Mouse (Mus musculus) left cerebral cortex, postnatal 25 days (tissue): Measurements from ENCODE around the gene Gas7. TPM values are rescaled to one million over a fixed set of nuclear protein-coding genes. Genes with fewer than 3 reads are reported as not detected.

Source experiments
- DNase-seq, 2 experiments: peaks; one replicate each; pipeline ENCODE4 v3.0.0; 2022; ENCODE audit warnings: low spot score in 2 of 2, mixed read lengths in 1 of 2
- intact Hi-C: fragments of 180-260 bp; cut with DNase I; formaldehyde crosslinking; loops from one replicate; pipeline ENCODE4 v1.15.1; 2025
- total RNA-seq, 2 experiments: library from RNA; stranded (reverse); gene quantifications; 2 replicates each; pipeline ENCODE4 v1.2.3; 2021

Gene Gas7
- total RNA-seq, 2 experiments from 2014 or later, result 544 to 566 TPM

DNA sequence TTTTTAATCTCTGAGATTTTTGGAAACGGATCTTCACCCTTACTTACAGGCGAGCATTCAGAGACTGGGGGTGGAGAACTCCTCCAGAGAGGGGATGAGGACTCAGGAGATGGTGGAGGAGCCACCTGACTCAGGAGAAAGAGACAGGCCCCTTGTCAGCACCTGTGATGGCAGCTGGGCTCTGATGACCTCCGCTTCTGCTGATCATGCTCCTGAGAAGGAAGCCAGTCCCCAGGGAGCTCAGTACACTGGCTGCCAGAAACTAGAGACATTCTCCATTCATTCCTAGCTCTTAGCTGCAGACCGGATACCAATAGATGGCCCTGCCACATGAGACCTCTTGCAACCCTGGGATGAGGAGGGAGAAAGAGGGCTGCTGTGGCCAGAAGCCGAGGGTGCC, 187.6 kb downstream of the Gas7 start:
- no peak for DNase-seq
- intact Hi-C loops, result loop anchor here (10.0 kb wide), 1 partner anchor 528 kb away; no protein-coding TSS in a partner anchor

DNA sequence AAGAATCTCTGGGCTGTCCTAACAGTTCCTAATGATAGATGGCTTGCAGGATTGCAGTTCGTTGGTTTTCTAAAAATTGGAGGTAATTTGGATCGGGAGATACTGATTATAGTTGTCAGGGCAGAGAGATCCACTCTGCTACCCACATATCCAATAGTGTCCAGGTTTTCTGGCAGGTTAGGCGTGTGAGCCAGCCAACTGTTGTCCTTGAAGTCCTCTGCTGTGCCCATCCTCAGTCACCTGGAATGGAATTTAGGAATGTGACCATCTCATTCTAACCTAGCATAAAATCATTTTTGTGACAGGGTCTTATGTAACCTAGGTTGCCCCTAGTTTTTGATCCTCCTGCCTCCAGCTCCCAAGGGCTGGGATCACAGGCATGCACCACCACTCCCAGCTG, 188.2 kb downstream of the Gas7 start:
- intact Hi-C loops, result loop anchor here (10.0 kb wide), 1 partner anchor 529 kb away; no protein-coding TSS in a partner anchor
- DNase-seq, result no peak

GRCm38 (mm10) chr11:67644632-67645149, 189.5 kb downstream of the Gas7 start:
- intact Hi-C loops, result loop anchor here (5.0 to 10.0 kb wide), 3 partner anchors 42 to 530 kb away; no protein-coding TSS in a partner anchor

GRCm38 (mm10) chr11:67647745-67648144, 192.5 kb downstream of the Gas7 start:
- intact Hi-C loops, result loop anchor here (2.0 to 10.0 kb wide), 4 partner anchors 45 to 533 kb away; no protein-coding TSS in a partner anchor
- DNase-seq, result peak; percentile 74 to 77

More at GRCm38 (mm10) chr11:67644632-67645149, 189.5 kb downstream of the Gas7 start:
- DNase-seq, result no peak

DNA sequence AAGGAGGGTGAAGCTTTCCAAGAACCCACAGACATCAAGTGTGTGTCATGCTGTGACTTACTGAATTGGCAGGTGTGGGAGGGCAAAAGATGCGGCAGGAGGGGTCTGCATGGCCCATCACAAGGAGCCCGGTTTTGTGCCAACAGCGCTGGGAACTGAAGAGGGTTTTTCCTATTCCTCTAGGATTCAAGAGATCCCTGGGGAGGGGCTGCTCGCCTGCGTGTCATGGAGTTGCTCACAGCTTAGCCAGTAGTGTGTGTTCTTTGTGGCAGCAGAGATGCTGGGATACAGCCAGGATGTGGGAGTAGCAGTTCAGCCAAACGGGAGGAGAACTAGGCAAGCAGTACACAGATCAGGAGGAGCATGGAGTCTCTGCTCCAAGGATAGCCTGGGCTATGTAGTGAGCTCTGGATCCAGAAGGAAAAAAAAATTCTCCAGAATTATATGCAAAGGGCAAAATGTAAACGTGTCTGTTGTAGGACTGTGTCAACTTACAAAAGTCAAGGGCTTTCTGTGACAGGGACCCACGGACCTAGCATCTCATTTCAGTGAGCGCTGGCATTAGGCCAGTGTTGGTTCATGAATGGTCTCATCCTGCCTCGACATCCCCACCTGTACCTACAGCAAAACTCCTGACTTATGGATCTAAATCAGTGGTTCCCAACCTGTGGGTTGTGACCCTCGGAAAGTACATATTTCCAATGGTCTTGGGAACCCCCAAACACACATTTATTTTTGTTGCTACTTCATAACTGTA, 193.6 kb downstream of the Gas7 start:
- intact Hi-C loops, result loop anchor here (2.0 to 10.0 kb wide), 4 partner anchors 47 to 534 kb away; no protein-coding TSS in a partner anchor
- DNase-seq, result peak; percentile 64 to 90

GRCm38 (mm10) chr11:67649971-67650707, 194.9 kb downstream of the Gas7 start:
- intact Hi-C loops, result loop anchor here (2.0 to 10.0 kb wide), 6 partner anchors 48 to 535 kb away; no protein-coding TSS in a partner anchor
- no peak for DNase-seq

- DNase-seq, result no peak
- intact Hi-C loops, result loop anchor here (2.0 to 5.0 kb wide), 3 partner anchors 25 to 219 kb away; no protein-coding TSS in a partner anchor
Measured at GRCm38 (mm10) chr11:67651731-67652130, 196.5 kb downstream of the Gas7 start.

DNA sequence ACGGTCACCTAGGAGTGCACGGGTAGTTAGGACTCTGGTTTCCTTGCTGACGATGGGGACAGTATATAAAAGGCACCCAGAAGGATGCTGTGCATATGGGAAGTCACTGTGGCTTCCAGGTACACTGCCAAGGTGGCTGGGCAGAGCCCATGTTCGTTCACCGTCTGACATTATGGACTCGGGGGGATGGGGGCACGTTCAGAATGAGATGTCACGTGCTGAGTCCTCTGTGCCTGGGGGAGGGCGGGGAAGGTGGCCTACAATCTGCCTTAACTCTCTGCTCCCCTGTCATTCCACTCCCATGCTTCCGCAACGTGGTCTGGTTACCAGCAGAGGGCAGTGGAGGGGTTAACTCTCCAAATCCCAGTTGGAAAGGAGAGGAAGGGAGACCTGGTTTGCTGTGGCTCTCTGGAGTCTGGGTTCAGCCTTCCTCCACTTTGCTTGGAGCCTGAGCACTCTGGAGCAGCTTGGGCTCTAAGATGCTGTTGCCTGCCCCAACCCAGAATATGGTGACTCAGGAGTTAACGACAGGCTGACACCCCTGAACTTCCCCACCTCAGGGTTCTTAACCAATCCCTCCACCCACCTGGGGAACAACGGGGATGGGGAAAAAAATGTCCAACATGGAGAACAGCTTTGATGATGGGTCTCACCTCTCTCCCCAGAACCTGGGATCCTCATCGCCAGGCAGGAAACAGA, 197.1 kb downstream of the Gas7 start:
- intact Hi-C loops, result loop anchor here (2.0 to 5.0 kb wide), 3 partner anchors 24 to 220 kb away; no protein-coding TSS in a partner anchor
- peak in 1 of 2 experiments; percentile 66 for DNase-seq

GRCm38 (mm10) chr11:67652893-67653255, 197.6 kb downstream of the Gas7 start:
- no peak for DNase-seq
- intact Hi-C loops, result loop anchor here (2.0 to 5.0 kb wide), 3 partner anchors 24 to 221 kb away; no protein-coding TSS in a partner anchor

- no peak for DNase-seq
- intact Hi-C loops, result loop anchor here (2.0 to 5.0 kb wide), 3 partner anchors 23 to 221 kb away; no protein-coding TSS in a partner anchor
Measured at GRCm38 (mm10) chr11:67653521-67654090, 198.4 kb downstream of the Gas7 start.

DNA sequence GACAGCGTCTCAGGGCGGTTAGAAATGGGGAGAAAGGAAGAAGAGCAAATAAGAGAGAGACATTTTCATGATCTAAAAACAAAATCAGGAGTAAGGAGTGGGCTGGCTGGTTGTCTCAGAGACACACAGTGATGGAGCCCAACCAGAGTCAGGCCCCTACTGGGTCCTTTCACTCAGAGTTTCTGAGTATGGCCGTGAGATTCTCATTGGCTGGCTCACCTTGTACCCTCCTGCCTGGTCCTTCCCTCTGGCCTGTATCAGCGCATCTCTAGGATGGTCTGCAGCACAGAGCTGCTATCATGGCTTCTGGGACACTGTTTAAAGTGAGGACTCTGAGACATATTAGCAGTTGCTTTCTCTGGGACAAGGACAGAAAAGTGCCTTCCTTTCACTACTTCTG, 199.3 kb downstream of the Gas7 start:
- intact Hi-C loops, result loop anchor here (5.0 kb wide), 2 partner anchors 127 to 222 kb away; no protein-coding TSS in a partner anchor
- no peak for DNase-seq

DNA sequence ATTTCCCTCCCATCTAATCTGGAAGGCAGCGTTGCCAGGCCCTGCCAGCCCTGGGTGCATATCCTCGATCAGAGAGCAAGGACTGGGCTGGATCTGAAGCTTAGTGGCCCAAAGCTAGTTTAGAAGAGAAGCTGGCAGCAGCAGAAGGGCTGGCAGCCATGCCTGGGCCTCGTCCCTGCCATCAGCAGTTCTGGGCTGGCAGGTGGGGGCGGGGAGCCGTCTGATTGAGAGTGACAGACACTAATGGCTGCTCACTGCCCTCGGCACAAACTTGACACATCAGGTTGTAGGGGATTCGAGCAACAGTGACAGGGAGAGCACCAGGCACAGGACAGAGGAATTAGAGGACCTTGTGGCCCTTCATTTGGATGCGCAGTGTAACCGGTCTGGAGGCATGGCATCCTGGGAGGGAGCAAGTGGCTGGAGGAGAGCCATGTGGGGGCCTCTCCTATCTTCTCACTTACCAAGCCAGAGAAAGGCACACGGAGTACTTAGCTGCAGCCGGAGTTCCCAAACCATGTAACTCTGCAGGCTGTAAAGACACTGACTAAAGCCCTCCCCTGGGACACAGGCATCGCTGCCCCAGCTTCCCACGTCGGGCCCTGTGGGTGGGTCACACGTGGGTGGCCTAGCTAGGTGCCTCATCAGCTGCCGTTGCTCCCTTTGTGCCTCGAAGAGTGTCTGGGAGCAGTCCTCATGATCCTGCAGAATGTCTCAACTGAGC, 200.2 kb downstream of the Gas7 start:
- no peak for DNase-seq
- intact Hi-C loops, result no loop called here

DNA sequence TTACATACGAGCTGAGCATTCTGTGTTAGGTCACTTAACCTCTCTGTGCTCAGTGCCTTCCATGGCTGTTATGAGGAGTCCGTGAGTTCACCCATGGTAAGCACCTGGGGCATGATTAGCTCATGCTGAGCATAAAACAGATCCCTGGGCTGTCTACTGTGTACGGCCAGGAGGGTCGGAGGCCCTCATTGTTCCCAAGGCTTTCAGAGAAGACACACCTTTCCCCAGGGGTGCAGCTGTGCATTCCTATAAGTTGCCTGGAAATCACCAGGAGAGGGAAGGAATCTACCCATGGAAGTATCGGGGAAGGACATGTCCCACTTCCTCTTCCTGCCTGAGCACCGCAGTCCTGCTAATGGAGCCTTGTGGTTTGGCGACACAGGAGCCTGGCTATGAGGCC, 201.1 kb downstream of the Gas7 start:
- intact Hi-C loops, result no loop called here

GRCm38 (mm10) chr11:67656811-67657210, 201.6 kb downstream of the Gas7 start:
- intact Hi-C loops, result no loop called here
- DNase-seq, result no peak

More for the DNA sequence above, 201.1 kb downstream of the Gas7 start:
- DNase-seq, result no peak

- intact Hi-C loops, result no loop called here
- no peak for DNase-seq
Measured at GRCm38 (mm10) chr11:67657685-67658382, 202.6 kb downstream of the Gas7 start.

- intact Hi-C loops, result no loop called here
- no peak for DNase-seq
Measured at GRCm38 (mm10) chr11:67661465-67661864, 206.2 kb downstream of the Gas7 start.

- intact Hi-C loops, result no loop called here
- no peak for DNase-seq
Measured at GRCm38 (mm10) chr11:67663437-67663836, 208.2 kb downstream of the Gas7 start.

DNA sequence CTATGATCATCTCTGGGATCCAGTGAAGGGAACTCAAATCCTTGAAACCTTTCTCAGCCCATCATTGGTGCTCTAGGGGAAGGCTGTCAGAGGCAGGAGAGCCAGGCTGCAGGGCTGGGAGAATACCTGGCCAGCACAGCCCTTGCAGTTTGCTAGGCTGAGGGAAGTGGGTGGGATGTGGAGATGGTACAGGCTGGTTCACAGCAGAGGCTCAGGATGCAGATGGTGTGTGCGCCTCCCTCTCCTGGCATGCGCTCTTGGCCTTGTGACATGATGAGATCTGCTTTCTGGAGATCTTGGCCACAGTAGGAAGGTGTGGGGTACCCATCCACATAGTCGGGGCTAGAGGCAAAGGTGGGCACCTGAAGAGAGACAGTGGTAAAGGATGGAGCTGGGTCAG, 209.0 kb downstream of the Gas7 start:
- intact Hi-C loops, result no loop called here
- DNase-seq, result peak; percentile 64 to 91
